Mouse (Mus musculus): ENCODE measurements around the gene Hoxd4.

The Hoxd4 gene

GRCm38 (mm10) chr2:74678891-74679595, 32.7 kb upstream of the Hoxd4 start, which contains the start of gene Hoxd11:
Hoxd11 (plus strand) TSS chr2:74679557.
- no peak for DNase-seq (ENCODE audit: low spot score in 2 of 2)

- DNase-seq (ENCODE audit: low spot score in 2 of 2): no peak
Observed at GRCm38 (mm10) chr2:74679596-74679971, 32.1 kb upstream of the Hoxd4 start.

- no peak for DNase-seq (ENCODE audit: low spot score in 2 of 2)
Observed at GRCm38 (mm10) chr2:74679980-74680379, 31.7 kb upstream of the Hoxd4 start.

GRCm38 (mm10) chr2:74680561-74681398, 30.9 kb upstream of the Hoxd4 start:
- no peak for DNase-seq (ENCODE audit: low spot score in 2 of 2)

GRCm38 (mm10) chr2:74681594-74682531, 29.9 kb upstream of the Hoxd4 start:
- no peak for DNase-seq (ENCODE audit: low spot score in 2 of 2)

GRCm38 (mm10) chr2:74682796-74683195, 28.9 kb upstream of the Hoxd4 start:
- DNase-seq (ENCODE audit: low spot score in 2 of 2): no peak

- no peak for DNase-seq (ENCODE audit: low spot score in 2 of 2)
Observed at GRCm38 (mm10) chr2:74683471-74683951, 28.2 kb upstream of the Hoxd4 start.

GRCm38 (mm10) chr2:74684106-74684505, 27.6 kb upstream of the Hoxd4 start:
- no peak for DNase-seq (ENCODE audit: low spot score in 2 of 2)

GRCm38 (mm10) chr2:74685059-74685603, 26.6 kb upstream of the Hoxd4 start:
- no peak for DNase-seq (ENCODE audit: low spot score in 2 of 2)

- peak in 1 of 2 experiments; percentile 73 for DNase-seq (ENCODE audit: low spot score in 2 of 2)
Observed at GRCm38 (mm10) chr2:74686301-74686987, 25.3 kb upstream of the Hoxd4 start.

GRCm38 (mm10) chr2:74686988-74687697, 24.6 kb upstream of the Hoxd4 start:
- DNase-seq (ENCODE audit: low spot score in 2 of 2): no peak

- no peak for DNase-seq (ENCODE audit: low spot score in 2 of 2)
Observed at GRCm38 (mm10) chr2:74687698-74688555, 23.8 kb upstream of the Hoxd4 start.

- no peak for DNase-seq (ENCODE audit: low spot score in 2 of 2)
Observed at GRCm38 (mm10) chr2:74688795-74689573, 22.7 kb upstream of the Hoxd4 start.

- DNase-seq (ENCODE audit: low spot score in 2 of 2): no peak
Observed at GRCm38 (mm10) chr2:74689574-74690337, 22.0 kb upstream of the Hoxd4 start.

- no peak for DNase-seq (ENCODE audit: low spot score in 2 of 2)
Observed at GRCm38 (mm10) chr2:74690338-74690716, 21.4 kb upstream of the Hoxd4 start.

- DNase-seq (ENCODE audit: low spot score in 2 of 2): peak; percentile 72 to 85
Observed at GRCm38 (mm10) chr2:74691022-74691951, 20.4 kb upstream of the Hoxd4 start, which contains the start of gene Hoxd10. Hoxd10 (plus strand) TSS chr2:74691924.

Measured in urinary bladder, postnatal 36 days (tissue).